Mouse (Mus musculus): Measurements from ENCODE around the gene Hoxb5. TPM values are rescaled to one million over a fixed set of nuclear protein-coding genes. Genes with fewer than 3 reads are reported as not detected.

Hoxb5 gene
- total RNA-seq, 2 experiments from 2014 or later = 0.26 to 0.28 TPM

DNA sequence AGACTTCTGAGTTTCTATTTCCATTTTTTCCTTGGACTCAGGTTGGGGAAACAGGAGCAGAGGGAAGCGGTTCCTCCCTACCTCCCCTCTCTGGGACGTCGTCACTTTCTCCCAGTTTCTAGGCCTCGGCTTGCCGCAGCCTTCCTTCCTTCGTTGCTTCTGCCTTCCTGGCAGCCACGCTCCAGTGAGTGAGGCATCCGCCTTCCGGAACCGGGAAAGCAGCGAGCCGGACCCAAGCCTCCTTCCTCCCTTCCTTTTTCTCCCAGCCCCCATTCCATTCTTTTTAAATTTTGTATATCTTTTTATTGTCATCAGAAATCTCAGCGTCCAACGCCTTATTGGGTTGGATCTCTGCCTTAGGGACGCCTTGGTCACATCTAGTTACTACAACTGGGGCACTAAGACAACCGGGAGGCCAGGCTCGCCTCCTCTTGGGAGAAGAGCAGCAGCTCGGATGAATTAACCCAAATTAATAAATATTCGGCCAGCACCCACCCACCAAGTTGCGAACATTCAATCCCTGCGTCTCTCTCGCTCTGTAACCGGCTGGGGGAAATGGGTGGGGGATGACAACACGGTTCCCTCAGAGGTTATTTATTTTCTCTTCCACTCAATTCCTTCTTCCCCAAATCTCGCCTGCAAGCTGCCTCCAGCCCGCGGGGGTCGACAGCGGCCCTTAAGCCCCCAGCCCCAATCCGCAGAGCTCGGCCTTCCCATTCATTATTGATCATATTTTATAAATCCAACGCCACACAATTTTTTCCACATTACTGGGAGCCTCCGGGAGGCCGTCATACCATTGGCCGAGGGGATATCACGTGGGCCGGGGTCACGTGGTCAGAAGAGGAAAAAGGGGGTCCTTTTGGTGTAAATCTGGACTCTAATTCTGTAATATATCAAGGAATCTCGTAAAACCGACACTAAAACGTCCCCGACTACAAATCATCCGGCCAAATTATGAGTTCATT lies 17.1 kb upstream of the Hoxb5 start, which contains the start of gene Hoxb7:
Hoxb7 (plus strand) TSS at position 853 of the 968 bp plus-strand sequence.
- intact Hi-C loops (cut with DNase I) = no loop called here
- Histone ChIP-seq H3K27ac (peak within 1 kb of the TSS; percentile 89), H3K4me3 (peak within 1 kb of the TSS; percentile 73)
- no peak for TF ChIP-seq CTCF (IDR thresholded peaks at IDR 0.05)
- DNase-seq = no peak

DNA sequence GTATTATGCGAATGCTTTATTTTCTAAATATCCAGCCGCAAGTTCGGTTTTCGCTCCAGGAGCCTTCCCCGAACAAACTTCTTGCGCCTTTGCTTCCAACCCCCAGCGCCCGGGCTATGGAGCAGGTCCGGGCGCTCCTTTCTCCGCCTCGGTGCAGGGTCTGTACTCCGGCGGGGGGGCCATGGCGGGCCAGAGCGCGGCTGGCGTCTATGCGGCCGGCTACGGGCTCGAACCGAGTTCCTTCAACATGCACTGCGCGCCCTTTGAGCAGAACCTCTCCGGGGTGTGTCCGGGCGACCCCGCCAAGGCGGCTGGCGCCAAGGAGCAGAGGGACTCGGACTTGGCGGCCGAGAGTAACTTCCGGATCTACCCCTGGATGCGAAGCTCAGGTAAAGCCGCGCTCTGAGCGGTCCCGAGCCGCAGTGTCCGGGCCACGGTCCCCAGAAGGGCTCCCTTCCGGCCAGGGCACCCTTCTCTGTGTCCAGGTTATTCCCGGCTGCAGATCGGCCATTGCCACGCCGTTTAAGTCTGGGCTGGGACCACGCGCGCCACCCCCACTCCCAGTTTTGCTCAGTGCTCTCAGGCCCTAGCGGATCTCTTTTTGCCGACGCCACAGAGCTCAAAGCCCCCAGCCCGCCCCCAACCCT lies 16.3 kb upstream of the Hoxb5 start:
- Histone ChIP-seq H3K27ac (peak overlapping the region; percentile 89), H3K4me3 (peak overlapping the region; percentile 73)
- intact Hi-C loops (cut with DNase I) = no loop called here
- no peak for TF ChIP-seq CTCF (IDR thresholded peaks at IDR 0.05)
- DNase-seq = no peak

DNA sequence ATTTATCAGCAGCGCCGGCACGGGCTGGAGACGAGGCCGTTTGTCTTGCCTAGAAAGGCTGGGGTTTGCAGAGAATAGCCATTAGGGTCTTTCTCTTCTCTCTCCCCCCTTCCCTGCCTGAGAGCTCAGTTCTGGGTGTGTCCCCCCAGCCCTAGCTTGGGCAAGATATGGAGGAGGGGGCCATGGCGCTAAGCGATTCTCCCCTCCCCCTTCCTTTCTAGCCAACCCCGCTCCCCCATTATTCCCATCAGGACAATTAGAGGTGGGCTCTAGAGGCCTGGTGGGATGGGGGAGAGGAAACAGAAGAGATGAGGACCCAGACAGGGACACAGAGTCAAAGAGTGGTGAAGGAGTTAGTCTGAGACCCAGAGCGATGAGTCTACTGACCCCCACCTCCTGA lies 15.7 kb upstream of the Hoxb5 start:
- no peak for TF ChIP-seq CTCF (IDR thresholded peaks at IDR 0.05)
- Histone ChIP-seq H3K4me3 (peak overlapping the region; percentile 73), H3K27ac (peak overlapping the region; percentile 89)
- DNase-seq = no peak
- intact Hi-C loops (cut with DNase I) = no loop called here

DNA sequence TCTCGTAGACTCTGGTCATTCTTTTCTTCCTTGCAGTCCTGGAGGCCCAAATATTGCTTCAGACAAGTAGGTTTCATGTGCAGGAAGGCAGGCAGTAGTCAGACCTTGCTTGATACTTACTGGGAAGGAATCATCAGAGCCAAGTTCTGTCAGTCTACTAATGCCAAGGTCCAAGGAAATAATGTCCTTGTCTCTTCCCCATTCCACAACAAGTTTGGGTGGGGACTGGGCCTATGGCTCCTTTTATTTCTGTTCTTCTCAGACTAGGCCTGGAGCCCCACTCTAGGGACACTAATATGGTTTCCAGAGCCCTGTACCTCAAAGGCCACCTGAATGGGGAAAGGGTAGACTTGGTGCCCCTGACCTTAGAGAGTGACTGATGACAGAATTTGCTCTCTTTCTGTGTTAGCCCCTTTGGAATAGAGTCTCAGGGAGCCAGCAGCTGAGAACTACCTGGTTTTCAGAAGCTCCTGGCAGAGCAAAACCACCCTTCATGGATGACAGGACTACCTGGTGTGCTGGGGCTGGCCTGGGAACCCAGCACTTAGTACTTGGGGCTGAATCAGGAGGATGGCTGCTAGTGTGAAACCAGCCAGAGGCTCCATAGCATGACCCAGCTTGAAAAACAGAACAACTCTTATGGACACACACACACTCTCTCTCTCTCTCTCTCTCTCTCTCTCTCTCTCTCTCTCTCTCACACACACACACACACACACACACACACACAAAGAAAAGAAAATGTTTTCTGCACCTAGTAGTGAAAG lies 14.5 kb upstream of the Hoxb5 start:
- intact Hi-C loops (cut with DNase I) = no loop called here
- Histone ChIP-seq H3K27ac (0 out of 2 replicates have a peak overlapping the region, but pooled peaks have one; percentile 24), H3K4me3 (no peak overlapping the region)
- TF ChIP-seq CTCF (IDR thresholded peaks at IDR 0.05) = no peak
- no peak for DNase-seq

DNA sequence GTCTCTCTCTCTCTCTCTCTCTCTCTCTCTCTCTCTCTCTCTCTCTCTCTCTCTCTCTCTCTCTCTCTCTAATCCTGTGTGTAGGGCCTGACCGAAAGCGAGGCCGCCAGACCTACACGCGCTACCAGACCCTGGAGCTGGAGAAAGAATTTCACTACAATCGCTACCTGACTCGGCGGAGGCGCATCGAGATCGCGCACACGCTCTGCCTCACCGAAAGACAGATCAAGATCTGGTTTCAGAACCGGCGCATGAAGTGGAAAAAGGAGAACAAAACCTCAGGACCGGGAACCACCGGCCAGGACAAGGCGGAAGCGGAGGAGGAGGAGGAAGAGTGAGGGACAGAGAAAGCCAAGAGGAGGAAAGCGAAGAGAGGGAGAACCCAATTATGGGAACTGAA lies 13.8 kb upstream of the Hoxb5 start:
- Histone ChIP-seq H3K27ac (0 out of 2 replicates have a peak overlapping the region, but pooled peaks have one; percentile 40), H3K4me3 (no peak overlapping the region)
- intact Hi-C loops (cut with DNase I) = no loop called here
- no peak for DNase-seq
- no peak for TF ChIP-seq CTCF (IDR thresholded peaks at IDR 0.05)

DNA sequence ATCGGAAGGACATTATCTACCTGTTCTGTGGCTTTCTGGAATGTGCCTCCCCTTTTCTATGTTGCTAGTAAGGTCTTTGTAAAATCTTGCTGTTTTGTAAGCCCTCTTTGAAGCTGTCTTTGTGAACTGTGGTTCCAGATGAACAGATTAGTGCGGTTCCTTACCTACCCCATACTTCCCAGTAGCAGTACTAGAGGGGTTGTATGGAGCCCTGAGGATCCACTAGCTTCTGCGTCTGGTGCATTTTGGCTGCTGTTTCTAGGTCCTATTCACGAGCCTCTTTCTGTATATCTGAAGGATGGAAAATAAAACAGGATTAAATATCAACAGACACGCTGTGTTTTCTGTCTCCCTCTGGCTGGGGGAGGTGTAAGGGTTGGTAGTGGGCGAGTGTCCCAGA lies 13.3 kb upstream of the Hoxb5 start:
- peak overlapping the region; percentile 40; the same call in 1 of the 2 replicates for H3K27ac ChIP-seq
- no peak for TF ChIP-seq CTCF (IDR thresholded peaks at IDR 0.05)
- intact Hi-C loops (cut with DNase I) = no loop called here
- no peak overlapping the region for H3K4me3 ChIP-seq
- DNase-seq = no peak

DNA sequence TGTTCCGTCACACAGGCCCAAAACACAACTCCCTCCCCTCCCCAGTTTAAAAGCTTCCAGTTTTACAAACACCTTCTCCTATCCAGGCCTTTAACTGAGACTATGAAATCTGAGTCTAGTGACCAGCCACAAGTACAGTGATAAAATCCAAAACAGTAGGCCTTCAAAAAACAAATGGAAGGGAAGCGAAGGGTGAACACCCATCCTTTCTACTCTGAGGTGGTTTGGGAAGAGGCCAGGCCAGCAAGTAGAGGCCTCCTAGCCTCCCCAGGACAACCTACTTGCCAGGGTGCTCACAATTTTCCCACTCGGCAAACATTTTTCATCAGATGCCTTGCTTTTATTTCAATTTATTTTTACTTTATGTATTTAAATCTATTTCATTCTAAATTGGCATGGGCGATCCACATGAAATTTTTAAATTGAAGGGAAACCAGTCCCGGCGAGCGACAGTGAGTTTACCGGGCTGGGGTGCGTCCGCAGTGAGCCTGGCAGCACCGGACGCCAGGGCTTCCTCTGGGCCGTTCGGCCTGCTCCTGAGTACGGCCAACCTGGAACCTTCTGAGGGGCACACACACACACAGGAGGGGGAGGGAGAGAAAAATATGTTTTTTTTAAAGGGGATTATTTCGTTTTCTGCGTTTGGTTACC lies 12.3 kb upstream of the Hoxb5 start:
- DNase-seq = no peak
- Histone ChIP-seq H3K27ac (peak overlapping the region; percentile 77), H3K4me3 (peak overlapping the region; percentile 69)
- intact Hi-C loops (cut with DNase I) = no loop called here
- TF ChIP-seq CTCF (IDR thresholded peaks at IDR 0.05) = no peak

DNA sequence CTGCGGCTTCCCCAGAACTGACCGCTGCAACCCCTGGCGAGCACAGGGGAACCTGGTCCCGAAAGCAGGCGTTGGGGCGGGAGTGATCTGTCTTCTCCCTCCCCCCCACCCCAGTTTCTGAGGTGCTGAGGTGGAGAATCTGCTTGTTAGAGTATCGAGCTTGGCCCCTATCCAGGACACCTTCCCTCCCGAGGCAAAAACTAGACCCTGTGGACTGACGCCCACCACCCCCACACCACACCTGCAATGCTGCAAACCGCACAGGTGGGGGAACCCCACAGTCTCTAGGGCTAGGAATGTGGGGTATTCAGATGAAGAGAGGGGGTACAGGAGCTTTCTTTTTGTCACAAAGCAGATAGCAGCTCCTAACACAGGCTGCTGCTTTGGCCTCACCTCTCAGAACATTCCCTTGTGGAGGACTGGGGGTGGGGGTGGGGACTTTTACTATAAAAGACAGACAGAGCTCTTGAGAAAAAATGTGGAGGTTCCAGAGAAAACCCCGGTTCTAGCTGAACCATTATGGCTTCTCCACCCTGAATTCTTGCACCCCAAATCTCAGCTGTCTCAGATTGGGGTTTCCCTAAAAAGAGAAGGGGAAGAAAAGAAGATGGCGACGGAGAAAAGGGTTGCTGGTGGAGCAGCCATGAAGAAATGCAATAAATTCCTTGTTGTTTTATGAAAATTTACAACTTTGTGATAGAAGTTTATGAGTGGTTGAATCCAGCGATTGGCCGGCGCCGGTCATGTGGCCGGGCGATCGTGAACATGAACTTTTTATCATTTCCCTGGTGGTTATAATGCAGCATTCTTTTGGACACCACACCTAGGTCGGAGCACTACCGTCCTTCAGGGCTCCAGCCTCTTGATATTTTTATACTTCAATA lies 11.2 kb upstream of the Hoxb5 start, which contains the start of gene Hoxb6:
Hoxb6 (plus strand) TSS at position 796 of the 884 bp plus-strand sequence.
- no peak for DNase-seq
- peak within 1 kb of the TSS; percentile 77 for H3K27ac ChIP-seq
- intact Hi-C loops (cut with DNase I) = no loop called here
- peak within 1 kb of the TSS; percentile 69 for H3K4me3 ChIP-seq
- TF ChIP-seq CTCF (IDR thresholded peaks at IDR 0.05) = no peak

DNA sequence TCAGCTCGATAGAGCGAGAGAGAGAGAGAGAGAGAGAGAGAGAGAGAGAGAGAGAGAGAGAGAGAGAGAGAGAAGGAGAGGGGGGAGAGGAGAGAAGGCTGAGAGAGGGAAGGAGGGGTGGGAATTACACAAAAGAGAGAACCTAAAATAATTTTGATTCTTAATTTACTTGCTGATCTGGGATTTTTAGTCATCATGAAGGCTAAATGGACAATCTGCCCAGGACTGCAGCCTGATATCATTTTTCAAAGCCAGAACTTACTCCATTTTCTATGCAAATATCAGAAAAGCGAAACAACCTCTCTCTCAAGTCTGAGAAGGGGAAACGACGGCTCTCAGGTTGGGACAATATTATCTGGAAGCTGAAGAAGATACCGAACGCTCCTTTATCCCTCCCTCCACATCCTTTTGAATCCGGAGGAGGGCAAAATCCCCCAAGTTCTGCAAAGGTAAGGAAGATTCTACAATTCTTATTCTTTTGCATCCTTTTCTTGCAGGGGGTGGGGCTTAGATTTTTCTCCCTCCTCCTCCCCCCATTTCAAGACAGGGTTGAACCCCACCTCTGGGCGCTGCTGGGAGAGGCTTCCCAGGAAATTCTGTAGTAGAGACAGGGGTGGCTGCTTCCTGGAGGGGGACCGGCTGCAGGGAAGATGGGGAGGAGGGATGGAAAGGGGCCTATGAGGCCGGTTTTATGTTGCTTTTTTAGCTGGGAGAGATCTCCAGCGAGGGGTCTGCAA lies 10.4 kb upstream of the Hoxb5 start:
- no peak for TF ChIP-seq CTCF (IDR thresholded peaks at IDR 0.05)
- no peak for DNase-seq
- H3K27ac ChIP-seq = peak overlapping the region; percentile 77
- intact Hi-C loops (cut with DNase I) = loop anchor here (1.0 kb wide), 1 partner anchor 8 kb away; no protein-coding TSS in a partner anchor
- H3K4me3 ChIP-seq = peak overlapping the region; percentile 69

DNA sequence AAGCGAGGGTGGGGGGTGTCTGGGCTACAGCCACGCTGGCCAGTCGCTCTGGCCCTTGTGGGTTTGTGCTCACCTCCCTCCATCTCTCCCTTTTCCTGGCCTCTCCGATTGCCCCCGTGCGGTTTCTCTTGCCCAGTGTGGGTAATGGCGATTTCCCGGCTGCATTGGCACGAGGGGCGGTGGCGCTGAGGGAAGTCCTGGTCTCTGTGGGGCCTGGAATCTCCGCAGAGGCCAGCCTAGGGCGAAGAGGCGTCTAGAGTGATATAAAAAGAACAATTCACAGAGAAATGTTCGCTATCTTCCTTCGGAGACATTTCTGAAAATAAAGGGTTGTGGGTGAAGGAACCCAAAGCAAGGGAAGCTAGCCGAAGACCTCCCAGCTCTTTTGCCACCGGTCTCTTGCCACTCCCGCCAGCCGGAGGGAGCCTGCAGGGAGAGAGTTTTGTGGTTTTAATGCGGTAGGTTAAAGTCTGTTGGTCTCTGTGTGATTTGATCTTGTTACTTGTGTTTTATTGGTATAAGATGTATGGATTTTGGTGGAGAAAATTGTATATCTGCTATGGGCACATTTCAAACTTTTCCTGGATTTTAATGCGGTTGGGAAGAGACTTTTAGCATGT lies 9.7 kb upstream of the Hoxb5 start:
- no peak for TF ChIP-seq CTCF (IDR thresholded peaks at IDR 0.05)
- Histone ChIP-seq H3K27ac (peak overlapping the region; percentile 77), H3K4me3 (peak overlapping the region; percentile 69)
- no peak for DNase-seq
- intact Hi-C loops (cut with DNase I) = loop anchor here (1.0 kb wide), 1 partner anchor 9 kb away; no protein-coding TSS in a partner anchor
